Mouse (Mus musculus) megakaryocyte-erythroid progenitor cell, adult 5-6 weeks (primary cell): ENCODE data around the gene Cmah. TPM values are rescaled to one million over a fixed set of nuclear protein-coding genes. Genes with fewer than 3 reads are reported as not detected.

Experiments
- ATAC-seq: replicated peaks from 2 replicates; pipeline ENCODE4 v1.8.0; 2016; ENCODE audit warnings: mild to moderate bottlenecking, inconsistent platforms; ENCODE audit not compliant: severe bottlenecking, poor library complexity, low FRiP score, low TSS enrichment
- total RNA-seq, 2 experiments: library from RNA; stranded (forward) in 1 of 2; stranded (reverse) in 1 of 2; fragments of 200-1000, 215-1000 nt in 1 of 2; fragments of >200 nt in 1 of 2; fragmentation: Nextera tagmentation in 1 of 2; gene quantifications; 2 replicates each; pipeline ENCODE4 v1.2.3; 2014 to 2017

Gene Cmah
- total RNA-seq, 2 experiments from 2014 or later, result 3.0 to 3.3 TPM

GRCm38 (mm10) chr13:24524468-24524867 is 197.3 kb downstream of the Cmah start:
- ATAC-seq, result no peak

- ATAC-seq, result no peak
These were observed 198.3 kb downstream of the Cmah start for GRCm38 (mm10) chr13:24525551-24525950.

- no peak for ATAC-seq
These were observed 199.7 kb downstream of the Cmah start for GRCm38 (mm10) chr13:24526916-24527315.

Other genes with a start within 250 kb of the Cmah start
- not detected in 2 replicates for gene Carmil1, start 46.6 kb upstream of the Cmah start, total RNA-seq (2014; fragmentation: Nextera tagmentation)
- not detected in 2 replicates for gene Carmil1, start 46.6 kb upstream of the Cmah start, total RNA-seq (2017)